Comparison of ENCODE assay signal across 10 mouse cellular contexts in the genomic region with DNA sequence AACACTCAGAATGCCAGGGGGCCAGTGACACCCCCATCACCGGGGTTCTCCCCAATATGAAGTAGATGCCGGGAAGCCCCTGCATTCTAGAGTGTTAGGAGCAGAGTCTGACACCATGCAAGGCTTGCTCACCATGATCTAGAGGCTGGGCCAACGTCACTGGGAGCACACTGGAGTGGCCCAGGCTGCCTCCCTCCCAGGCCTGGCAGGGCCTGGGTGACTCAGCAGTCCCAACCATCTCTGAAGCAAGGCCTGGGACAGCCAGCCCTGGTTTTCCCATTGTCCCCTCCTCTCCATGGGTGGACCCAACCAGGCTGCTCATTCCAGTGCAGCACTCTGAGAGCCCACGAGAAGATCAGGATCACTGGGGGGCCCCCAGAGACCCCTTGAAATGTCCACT. TPM values are rescaled to one million over a fixed set of nuclear protein-coding genes. Genes with fewer than 3 reads are reported as not detected.
DNase-seq lines count a peak whose midpoint lies in the region; ATAC-seq and TF ChIP-seq lines count a peak whose summit lies in the region.
"Had no signal": no experiment of that assay in that cellular context is flagged by ENCODE, and none has a peak within 500 bp of the region (broad histone marks: within the 10 kb centered on the region; RNA-seq: fewer than 3 reads in every experiment).

No protein-coding gene starts in this region.

- 44% methylated on average over 4 of the region's 4 CpGs for WGBS in heart, embryonic 16.5 days
- 29% methylated on average over 4 of the region's 4 CpGs for WGBS in hindbrain, embryonic 11.5 days
- 33% methylated on average over 4 of the region's 4 CpGs for WGBS in neural tube, embryonic 12.5 days
- WGBS in lung, postnatal 0 days: 37% methylated on average over 4 of the region's 4 CpGs
- WGBS in liver, embryonic 12.5 days (ENCODE audit: insufficient replicate concordance): 31% methylated on average over 4 of the region's 4 CpGs

- peaks cover 5% of the 10 kb centered on the region for H3K4me1 ChIP-seq in heart, embryonic 16.5 days (ENCODE audit: control insufficient read depth, insufficient read depth, low read length)
- peaks cover 21% of the 10 kb centered on the region for H3K4me1 ChIP-seq in hindbrain, embryonic 11.5 days (replicated peaks; ENCODE audit: control insufficient read depth, insufficient read depth, low read length)
- peaks cover 62% of the 10 kb centered on the region for H3K4me1 ChIP-seq in neural tube, embryonic 12.5 days
- no peaks in the 10 kb centered on the region for H3K4me1 ChIP-seq in lung, postnatal 0 days (ENCODE audit: insufficient read depth, low read depth, low read length)
- peaks cover 10% of the 10 kb centered on the region; the same call in 1 of the 2 replicates for H3K4me1 ChIP-seq in liver, embryonic 12.5 days

- no peaks in the 10 kb centered on the region for H3K9me3 ChIP-seq in heart, embryonic 16.5 days (replicated peaks; ENCODE audit: control insufficient read depth, low read length)
- no peaks in the 10 kb centered on the region for H3K9me3 ChIP-seq in hindbrain, embryonic 11.5 days (ENCODE audit: control insufficient read depth, low read length)
- no peaks in the 10 kb centered on the region for H3K9me3 ChIP-seq in neural tube, embryonic 12.5 days
- no peaks in the 10 kb centered on the region for H3K9me3 ChIP-seq in lung, postnatal 0 days (ENCODE audit: low read length)
- no peaks in the 10 kb centered on the region for H3K9me3 ChIP-seq in liver, embryonic 12.5 days (replicated peaks)
- H3K9me3 ChIP-seq: limb, embryonic 13.5 days had no signal

- no peak for TF ChIP-seq CTCF in lung, postnatal 0 days (IDR thresholded peaks at IDR 0.05)

- DNase-seq in heart, postnatal 4 days: no peak
- no peak for DNase-seq in hindbrain, embryonic 11.5 days (ENCODE audit: low spot score)
- no peak for DNase-seq in spleen, postnatal 14 days (ENCODE audit: low spot score in 2 of 2)
- DNase-seq in lung, postnatal 0 days (ENCODE audit: low spot score): no peak

- no peak overlapping the region for H3K4me3 ChIP-seq in heart, embryonic 16.5 days (ENCODE audit: low read length)
- H3K4me3 ChIP-seq in hindbrain, embryonic 11.5 days (ENCODE audit: low read depth, low read length): no peak overlapping the region
- H3K4me3 ChIP-seq in neural tube, embryonic 12.5 days: no peak overlapping the region
- no peak overlapping the region for H3K4me3 ChIP-seq in lung, postnatal 0 days (ENCODE audit: low read depth, low read length)
- no peak overlapping the region for H3K4me3 ChIP-seq in liver, embryonic 12.5 days
- H3K4me3 ChIP-seq: limb, embryonic 13.5 days had no signal

- peak overlapping the region; percentile 16; the same call in 1 of the 2 replicates for H3K27ac ChIP-seq in heart, embryonic 16.5 days (ENCODE audit: low read length)
- peak overlapping the region; percentile 81 for H3K27ac ChIP-seq in hindbrain, embryonic 11.5 days (ENCODE audit: low read depth, low read length)
- peak overlapping the region; percentile 62; the same call in 1 of the 2 replicates for H3K27ac ChIP-seq in neural tube, embryonic 12.5 days
- H3K27ac ChIP-seq in lung, postnatal 0 days (ENCODE audit: low read length): no peak overlapping the region
- H3K27ac ChIP-seq in liver, embryonic 12.5 days: no peak overlapping the region
- H3K27ac ChIP-seq: limb, embryonic 13.5 days had no signal

- peaks cover 57% of the 10 kb centered on the region for H3K27me3 ChIP-seq in heart, embryonic 16.5 days (ENCODE audit: control insufficient read depth, insufficient read depth, low read length)
- no peaks in the 10 kb centered on the region for H3K27me3 ChIP-seq in hindbrain, embryonic 11.5 days (ENCODE audit: control insufficient read depth, insufficient read depth, low read length)
- peaks cover 4% of the 10 kb centered on the region for H3K27me3 ChIP-seq in neural tube, embryonic 12.5 days (replicated peaks)
- 0 out of 2 replicates have a peak, but pooled peaks cover 3% of the 10 kb centered on the region for H3K27me3 ChIP-seq in lung, postnatal 0 days (replicated peaks; ENCODE audit: insufficient read depth, low read length)
- peaks cover 69% of the 10 kb centered on the region for H3K27me3 ChIP-seq in liver, embryonic 12.5 days (replicated peaks)

- no peak overlapping the region for H3K9ac ChIP-seq in heart, embryonic 16.5 days (ENCODE audit: low read length)
- peak overlapping the region; percentile 35 for H3K9ac ChIP-seq in hindbrain, embryonic 11.5 days (ENCODE audit: low read depth, low read length)
- H3K9ac ChIP-seq in neural tube, embryonic 12.5 days: 0 out of 2 replicates have a peak overlapping the region, but pooled peaks have one; percentile 3
- no peak overlapping the region for H3K9ac ChIP-seq in lung, postnatal 0 days (replicated peaks; ENCODE audit: low read depth)
- H3K9ac ChIP-seq in liver, embryonic 12.5 days: no peak overlapping the region
- H3K9ac ChIP-seq: limb, embryonic 13.5 days had no signal

- no peaks in the 10 kb centered on the region for H3K36me3 ChIP-seq in heart, embryonic 16.5 days (ENCODE audit: control insufficient read depth, insufficient read depth)
- H3K36me3 ChIP-seq in hindbrain, embryonic 11.5 days (ENCODE audit: control insufficient read depth, insufficient read depth, low read length): no peaks in the 10 kb centered on the region
- H3K36me3 ChIP-seq in neural tube, embryonic 12.5 days: no peaks in the 10 kb centered on the region
- no peaks in the 10 kb centered on the region for H3K36me3 ChIP-seq in lung, postnatal 0 days (ENCODE audit: insufficient read depth, low read length)
- no peaks in the 10 kb centered on the region for H3K36me3 ChIP-seq in liver, embryonic 12.5 days
- H3K36me3 ChIP-seq: limb, embryonic 13.5 days had no signal

- no peak for TF ChIP-seq EP300 in lung, postnatal 0 days (IDR thresholded peaks at IDR 0.05)

- H3K4me2 ChIP-seq in heart, embryonic 16.5 days (ENCODE audit: low read depth, low read length): no peak overlapping the region
- no peak overlapping the region for H3K4me2 ChIP-seq in hindbrain, embryonic 11.5 days (replicated peaks; ENCODE audit: low read depth, low read length)
- H3K4me2 ChIP-seq in neural tube, embryonic 12.5 days (replicated peaks): peak overlapping the region; percentile 41; the same call in 1 of the 2 replicates
- no peak overlapping the region for H3K4me2 ChIP-seq in lung, postnatal 0 days (replicated peaks; ENCODE audit: low read depth, low read length)
- H3K4me2 ChIP-seq in liver, embryonic 12.5 days: no peak overlapping the region

- ATAC-seq in heart, embryonic 16.5 days (replicated peaks; ENCODE audit: extremely low read depth, insufficient read depth, low FRiP score): no peak
- ATAC-seq in common myeloid progenitor, adult 5-6 weeks (replicated peaks; ENCODE audit: low read depth, poor library complexity, severe bottlenecking): 0 out of 2 replicates have a peak, but pooled peaks have one; percentile 24
- peak; percentile 18 for ATAC-seq in hindbrain, embryonic 11.5 days (ENCODE audit: low FRiP score)
- no peak for ATAC-seq in neural tube, embryonic 12.5 days (ENCODE audit: low FRiP score, low read depth)
- no peak for ATAC-seq in lung, postnatal 0 days
- no peak for ATAC-seq in liver, embryonic 12.5 days
- ATAC-seq: Patski had no signal

RNA-seq across cellular contexts. Expression of gene Grm4, which starts 20.4 kb away (rescaled TPM):
- 0.25 and 0.30 TPM in 2 replicates for polyA plus RNA-seq in heart, embryonic 16.5 days (2015; fragmentation: Nextera tagmentation; extraction: Ambion mirVana)
- under 1 TPM in 1 of 2 experiments, not detected in 1; 0.07 TPM for total RNA-seq in heart, postnatal 4 days (2021)
- 0.05 TPM in 1 of 2 replicates, not detected in the other for total RNA-seq in common myeloid progenitor, adult 5-6 weeks (2017)
- polyA plus RNA-seq in hindbrain, embryonic 11.5 days (2014; fragmentation: Nextera tagmentation; extraction: Ambion mirVana): 2.5 and 3.6 TPM in 2 replicates
- polyA plus RNA-seq in neural tube, embryonic 12.5 days (2016; fragmentation: Nextera tagmentation; extraction: Ambion mirVana): 2.7 and 3.4 TPM in 2 replicates
- polyA plus RNA-seq in lung, postnatal 0 days (2015; fragmentation: Nextera tagmentation; extraction: Ambion mirVana): not detected in 2 replicates
- 0.05 TPM in 1 of 2 replicates, not detected in the other for polyA plus RNA-seq in liver, embryonic 12.5 days (2016; fragmentation: Nextera tagmentation; extraction: Ambion mirVana)

RNA-seq across cellular contexts. Expression of gene Hmga1, which starts 55.5 kb away (rescaled TPM):
- polyA plus RNA-seq in heart, embryonic 16.5 days (2015; fragmentation: Nextera tagmentation; extraction: Ambion mirVana): 135 and 186 TPM in 2 replicates
- total RNA-seq in heart, postnatal 4 days (2021): 10 to 100 TPM; 54.8 to 59.1 TPM
- 141 and 203 TPM in 2 replicates for total RNA-seq in common myeloid progenitor, adult 5-6 weeks (2017)
- 305 and 319 TPM in 2 replicates for polyA plus RNA-seq in hindbrain, embryonic 11.5 days (2014; fragmentation: Nextera tagmentation; extraction: Ambion mirVana)
- polyA plus RNA-seq in neural tube, embryonic 12.5 days (2016; fragmentation: Nextera tagmentation; extraction: Ambion mirVana): 196 and 214 TPM in 2 replicates
- 41.2 and 50.6 TPM in 2 replicates for polyA plus RNA-seq in lung, postnatal 0 days (2015; fragmentation: Nextera tagmentation; extraction: Ambion mirVana)
- 295 and 306 TPM in 2 replicates for polyA plus RNA-seq in liver, embryonic 12.5 days (2016; fragmentation: Nextera tagmentation; extraction: Ambion mirVana)

Comparison
In these comparisons a context has a peak if more than half of its experiments do, and no peak if none do; other contexts are left out.
1. ATAC-seq: peak in common myeloid progenitor, adult 5-6 weeks (single experiment) and hindbrain, embryonic 11.5 days (single experiment); none in heart, embryonic 16.5 days (single experiment), neural tube, embryonic 12.5 days (single experiment), lung, postnatal 0 days (single experiment) and liver, embryonic 12.5 days (single experiment).
2. H3K27ac ChIP-seq: peak in heart, embryonic 16.5 days (single experiment), hindbrain, embryonic 11.5 days (single experiment) and neural tube, embryonic 12.5 days (single experiment); none in lung, postnatal 0 days (single experiment) and liver, embryonic 12.5 days (single experiment).
3. H3K9ac ChIP-seq: peak in hindbrain, embryonic 11.5 days (single experiment) and neural tube, embryonic 12.5 days (single experiment); none in heart, embryonic 16.5 days (single experiment), lung, postnatal 0 days (single experiment) and liver, embryonic 12.5 days (single experiment).